Mouse (Mus musculus) lung, adult 2 months (tissue): Measurements from ENCODE around the gene Ralb.

Experiments used
- CTCF ChIP-seq: fragments of 200-500 bp; IDR thresholded peaks from 2 replicates; pipeline ENCODE4 v1.5.1; 2011; ENCODE audit warnings: mild to moderate bottlenecking, low read length, control low read depth; ENCODE audit not compliant: insufficient read depth
- POLR2A ChIP-seq: fragments of 200-500 bp; IDR thresholded peaks from 2 replicates; pipeline ENCODE4 v1.6.1; 2011; ENCODE audit warnings: low read depth, mild to moderate bottlenecking, control low read depth, low read length, borderline replicate concordance; ENCODE audit errors: extremely low read depth

- TF ChIP-seq CTCF: no peak
- TF ChIP-seq POLR2A: no peak
These were observed 37.0 kb upstream of the Ralb start for GRCm38 (mm10) chr1:119541570-119541969.
